Mouse (Mus musculus) c-Kit-positive CD71-positive TER-119-positive erythroid progenitor cells, embryonic 14.5 days (primary cell): ENCODE measurements around the gene Polr2i.

Experiments
- DNase-seq: peaks from one replicate; pipeline ENCODE4 v3.0.0-alpha.2; 2013; ENCODE audit warnings: low spot score

Polr2i gene

GRCm38 (mm10) chr7:30265531-30265930, 33.8 kb downstream of the Polr2i start:
- no peak for DNase-seq

DNA sequence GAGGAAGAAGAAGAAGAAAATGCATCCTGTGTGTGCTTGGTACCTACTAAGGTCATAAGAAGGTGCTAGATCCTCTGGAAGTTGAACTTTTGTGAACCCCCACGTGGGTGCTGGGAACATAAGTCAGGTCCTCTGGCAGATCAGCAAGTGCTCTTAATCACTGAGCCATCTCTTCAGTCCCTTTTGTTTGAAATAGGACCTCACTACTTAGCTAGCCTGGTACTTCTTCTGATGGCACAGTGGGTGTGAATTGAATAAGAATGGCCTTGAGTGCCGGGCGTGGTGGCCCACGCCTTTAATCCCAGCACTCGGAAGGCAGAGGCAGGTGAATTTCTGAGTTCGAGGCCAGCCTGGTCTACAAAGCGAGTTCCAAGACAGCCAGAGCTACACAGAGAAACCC, 34.2 kb downstream of the Polr2i start:
- DNase-seq: no peak

GRCm38 (mm10) chr7:30266780-30267179, 35.0 kb downstream of the Polr2i start:
- DNase-seq: no peak

GRCm38 (mm10) chr7:30269641-30270040, 37.9 kb downstream of the Polr2i start:
- DNase-seq: no peak

GRCm38 (mm10) chr7:30274383-30274782, 42.6 kb downstream of the Polr2i start:
- DNase-seq: no peak

DNA sequence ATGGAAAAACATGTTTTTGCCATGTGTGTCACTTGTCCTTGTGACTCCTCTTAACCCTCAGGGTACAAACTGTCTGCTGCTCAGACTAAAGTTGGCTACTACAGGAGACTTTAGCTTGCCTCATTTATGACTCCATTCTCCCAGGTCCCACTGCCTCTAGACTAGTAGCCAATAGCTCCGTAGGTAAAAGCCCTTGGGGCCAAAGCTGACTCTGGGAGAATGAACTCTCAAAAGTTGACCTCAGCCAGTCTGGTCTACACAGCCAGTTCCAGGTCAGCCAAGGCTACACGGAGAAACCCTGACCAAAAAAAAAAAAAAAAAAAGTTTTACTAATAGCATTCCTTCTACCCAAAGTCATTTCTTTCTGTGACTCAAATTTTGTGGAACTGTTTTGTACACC, 47.2 kb downstream of the Polr2i start:
- DNase-seq: no peak

DNA sequence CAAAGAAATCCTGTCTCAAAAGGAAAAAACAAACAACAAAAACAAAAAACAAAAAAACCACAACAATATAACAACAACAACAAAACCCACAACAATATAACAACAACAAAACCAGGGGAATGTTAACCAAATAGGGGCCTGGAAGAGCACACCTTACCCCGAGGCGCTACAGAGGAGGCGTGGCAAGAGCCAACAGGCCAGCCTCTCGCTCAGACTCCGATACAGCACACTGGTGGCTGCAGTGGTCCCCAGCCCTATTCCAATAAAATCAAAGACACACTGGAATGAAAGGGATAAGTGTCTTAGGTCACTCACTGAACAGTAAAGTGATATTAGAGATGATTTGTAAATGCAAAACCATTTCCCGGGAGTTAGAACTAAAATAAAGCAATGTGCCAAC, 47.8 kb downstream of the Polr2i start:
- DNase-seq: no peak

GRCm38 (mm10) chr7:30279951-30280669, 48.4 kb downstream of the Polr2i start, which contains the start of the genes Thap8 and Wdr62:
Thap8 (plus strand) TSS chr7:30280094.
Wdr62 (minus strand) TSS chr7:30280419.
- peak; percentile 93 for DNase-seq

- peak; percentile 79 for DNase-seq
These were observed 49.0 kb downstream of the Polr2i start for GRCm38 (mm10) chr7:30280670-30281138.

DNA sequence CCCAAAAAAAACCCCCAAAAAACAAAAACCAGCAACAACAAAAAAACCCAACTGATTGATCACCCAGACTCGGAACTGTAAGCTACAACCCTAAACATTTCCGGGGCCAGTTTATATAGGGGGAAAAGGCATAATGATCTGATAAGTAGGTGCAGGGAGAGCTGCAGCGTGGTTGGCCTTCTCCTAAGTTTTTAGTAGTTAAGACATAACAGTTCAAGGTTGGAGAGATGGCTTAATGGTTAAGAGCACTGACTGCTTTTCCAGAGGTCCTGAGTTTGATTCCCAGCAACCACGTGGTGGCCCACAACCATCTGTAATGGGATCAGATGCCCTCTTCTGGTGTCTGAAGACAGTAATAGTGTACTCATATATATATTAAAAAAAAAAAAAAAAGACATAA, 49.8 kb downstream of the Polr2i start:
- no peak for DNase-seq

DNA sequence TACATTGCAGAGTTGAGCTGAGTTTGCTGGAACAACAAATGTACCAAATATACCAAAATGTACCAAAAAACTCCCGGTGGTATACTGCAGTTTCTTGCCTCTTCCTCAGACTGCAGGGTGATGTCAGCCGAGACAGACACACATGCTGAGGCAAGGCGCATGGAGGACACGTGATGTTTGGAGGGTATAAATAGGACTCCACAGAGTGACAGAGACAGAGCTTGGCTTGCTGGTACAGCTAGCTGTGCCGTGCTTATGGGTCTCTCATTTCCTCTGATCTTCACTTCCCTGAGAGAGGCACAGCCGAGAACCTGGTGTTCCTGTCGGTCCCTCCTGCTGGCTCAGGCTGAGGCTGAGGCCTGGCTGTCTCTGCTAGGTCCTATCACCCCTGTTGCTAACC, 51.0 kb downstream of the Polr2i start:
- DNase-seq: no peak
